Mouse (Mus musculus) myocyte (in vitro differentiated cells): ENCODE results near the gene Acyp1.

Experiments
- CEBPB ChIP-seq: IDR thresholded peaks from 2 replicates; pipeline ENCODE4 v1.6.1; 2011; ENCODE audit warnings: mild to moderate bottlenecking, moderate library complexity; ENCODE audit not compliant: poor library complexity, insufficient read depth, severe bottlenecking
- E2F4 ChIP-seq: IDR thresholded peaks from one replicate; pipeline ENCODE4 v1.6.1; 2011; ENCODE audit warnings: mild to moderate bottlenecking, control low read depth, moderate library complexity; ENCODE audit not compliant: insufficient read depth
- MAX ChIP-seq: IDR thresholded peaks from one replicate; pipeline ENCODE4 v1.6.1; 2011; ENCODE audit warnings: low read depth, mild to moderate bottlenecking, control low read depth
- MYOD1 ChIP-seq, 3 experiments: IDR thresholded peaks; one replicate each; pipeline ENCODE4 v1.6.1; 2011; ENCODE audit warnings: control low read depth in 2 of 3, low read depth in 2 of 3, mild to moderate bottlenecking in 2 of 3, moderate library complexity in 1 of 3; ENCODE audit not compliant: insufficient read length in 2 of 3, control insufficient read depth in 1 of 3
- POLR2A ChIP-seq: IDR thresholded peaks from one replicate; pipeline ENCODE4 v1.6.1; 2011; ENCODE audit warnings: low read depth, mild to moderate bottlenecking, control low read depth, moderate library complexity; ENCODE audit not compliant: insufficient read length
- POLR2AphosphoS2 ChIP-seq: IDR thresholded peaks from one replicate; pipeline ENCODE4 v1.6.1; 2011; ENCODE audit warnings: low read depth, control low read depth; ENCODE audit not compliant: insufficient read length
- REST ChIP-seq: IDR thresholded peaks from one replicate; pipeline ENCODE4 v1.6.1; 2011; ENCODE audit warnings: mild to moderate bottlenecking, control low read depth, moderate library complexity; ENCODE audit not compliant: insufficient read depth, insufficient read length
- TCF12 ChIP-seq: IDR thresholded peaks from one replicate; pipeline ENCODE4 v1.6.1; 2011; ENCODE audit warnings: mild to moderate bottlenecking, control low read depth; ENCODE audit not compliant: poor library complexity, insufficient read depth, severe bottlenecking
- TCF3 ChIP-seq: IDR thresholded peaks from one replicate; pipeline ENCODE4 v1.6.1; 2011; ENCODE audit warnings: low read depth, control low read depth; ENCODE audit not compliant: insufficient read length
- USF1 ChIP-seq: IDR thresholded peaks from one replicate; pipeline ENCODE4 v1.6.1; 2011; ENCODE audit warnings: low read depth, mild to moderate bottlenecking, control low read depth, moderate library complexity

DNA sequence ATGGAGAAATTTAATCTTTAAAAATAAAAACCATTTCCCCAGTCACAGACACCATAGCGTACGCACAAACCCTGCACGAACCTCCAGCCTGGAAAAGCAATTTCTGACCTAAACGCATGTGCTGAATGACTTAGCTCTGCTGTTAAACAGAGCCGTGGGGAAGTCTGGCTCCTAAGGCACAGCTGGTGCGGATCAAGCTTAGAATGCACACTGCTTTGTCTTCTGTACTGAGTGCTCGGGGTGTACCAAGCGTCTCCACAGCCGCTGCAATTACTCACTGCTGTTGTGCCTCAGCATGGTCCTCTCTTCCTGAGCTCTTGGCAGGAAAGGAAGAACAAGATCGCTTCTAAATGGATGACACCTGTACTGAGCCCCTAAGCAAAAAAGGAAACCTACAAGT lies 25.7 kb downstream of the Acyp1 start:
- no peak for TF ChIP-seq POLR2A
- no peak for TF ChIP-seq USF1
- TF ChIP-seq MAX, result no peak
- TF ChIP-seq POLR2AphosphoS2, result no peak
- TF ChIP-seq E2F4, result no peak
- TF ChIP-seq REST, result no peak
- no peak for TF ChIP-seq CEBPB
- TF ChIP-seq MYOD1 (IDR thresholded peaks at IDR 0.05; ENCODE audit: control insufficient read depth in 1 of 3, insufficient read length in 2 of 3, low read depth in 2 of 3), result no peak
- no peak for TF ChIP-seq TCF12
- no peak for TF ChIP-seq TCF3
